Mouse (Mus musculus): ENCODE data around the gene Sdccag8. TPM values are rescaled to one million over a fixed set of nuclear protein-coding genes. Genes with fewer than 3 reads are reported as not detected.

Sdccag8 gene
- total and polyA plus RNA-seq, 2 experiments = 2.3 to 9.5 TPM

- peaks cover 9% of the 10 kb centered on the region; the same call in 1 of the 2 replicates for H3K4me1 ChIP-seq (ENCODE audit: control insufficient read depth, insufficient read depth, low read length)
- no peak for DNase-seq (ENCODE audit: extremely low read depth, low read depth, low spot score)
- no peaks in the 10 kb centered on the region for H3K27me3 ChIP-seq (ENCODE audit: control insufficient read depth, insufficient read depth, low read length)
- no peak overlapping the region for H3K27ac ChIP-seq (replicated peaks; ENCODE audit: insufficient read depth, low read depth, low read length)
- WGBS = 95% methylated on average over 13 of the region's 13 CpGs
- H3K79me2 ChIP-seq (ENCODE audit: control insufficient read depth, insufficient read depth, low read length) = no peaks in the 10 kb centered on the region
- H3K4me3 ChIP-seq (ENCODE audit: insufficient read depth, low read depth, low read length) = no peak overlapping the region
- no peak for TF ChIP-seq CTCF (IDR thresholded peaks at IDR 0.05; ENCODE audit: low read depth, low read length)
- TF ChIP-seq POLR2A (IDR thresholded peaks at IDR 0.05; ENCODE audit: extremely low read depth, insufficient read depth, low read length) = no peak
- H3K9ac ChIP-seq (ENCODE audit: low read depth, low read length) = no peak overlapping the region
- H3K36me3 ChIP-seq (ENCODE audit: control insufficient read depth, insufficient read depth, low read length) = no peaks in the 10 kb centered on the region; the same call in 1 of the 2 replicates
These were observed 197.2 kb downstream of the Sdccag8 start for GRCm38 (mm10) chr1:177011688-177012087.

GRCm38 (mm10) chr1:177012774-177013173 is 198.3 kb downstream of the Sdccag8 start:
- Histone ChIP-seq H3K4me1 (ENCODE audit: control insufficient read depth, insufficient read depth, low read length) (peaks cover 9% of the 10 kb centered on the region; the same call in 1 of the 2 replicates), H3K36me3 (ENCODE audit: control insufficient read depth, insufficient read depth, low read length) (no peaks in the 10 kb centered on the region; the same call in 1 of the 2 replicates), H3K79me2 (ENCODE audit: control insufficient read depth, insufficient read depth, low read length) (no peaks in the 10 kb centered on the region), H3K27me3 (ENCODE audit: control insufficient read depth, insufficient read depth, low read length) (no peaks in the 10 kb centered on the region), H3K27ac (replicated peaks; ENCODE audit: insufficient read depth, low read depth, low read length) (no peak overlapping the region; the same call in 1 of the 2 replicates), H3K4me3 (ENCODE audit: insufficient read depth, low read depth, low read length) (no peak overlapping the region), H3K9ac (ENCODE audit: low read depth, low read length) (no peak overlapping the region)
- no peak for TF ChIP-seq CTCF (IDR thresholded peaks at IDR 0.05; ENCODE audit: low read depth, low read length)
- TF ChIP-seq POLR2A (IDR thresholded peaks at IDR 0.05; ENCODE audit: extremely low read depth, insufficient read depth, low read length) = no peak
- DNase-seq (ENCODE audit: extremely low read depth, low read depth, low spot score) = peak; percentile 18
- 77% methylated on average over 3 of the region's 3 CpGs for WGBS

GRCm38 (mm10) chr1:177013313-177013712 is 198.9 kb downstream of the Sdccag8 start:
- Histone ChIP-seq H3K4me1 (ENCODE audit: control insufficient read depth, insufficient read depth, low read length) (peaks cover 9% of the 10 kb centered on the region; the same call in 1 of the 2 replicates), H3K27ac (replicated peaks; ENCODE audit: insufficient read depth, low read depth, low read length) (no peak overlapping the region; the same call in 1 of the 2 replicates), H3K79me2 (ENCODE audit: control insufficient read depth, insufficient read depth, low read length) (no peaks in the 10 kb centered on the region), H3K27me3 (ENCODE audit: control insufficient read depth, insufficient read depth, low read length) (no peaks in the 10 kb centered on the region), H3K36me3 (ENCODE audit: control insufficient read depth, insufficient read depth, low read length) (no peaks in the 10 kb centered on the region; the same call in 1 of the 2 replicates), H3K9ac (ENCODE audit: low read depth, low read length) (no peak overlapping the region), H3K4me3 (ENCODE audit: insufficient read depth, low read depth, low read length) (no peak overlapping the region)
- TF ChIP-seq POLR2A (IDR thresholded peaks at IDR 0.05; ENCODE audit: extremely low read depth, insufficient read depth, low read length) (no peak), CTCF (IDR thresholded peaks at IDR 0.05; ENCODE audit: low read depth, low read length) (no peak)
- DNase-seq (ENCODE audit: extremely low read depth, low read depth, low spot score) = peak; percentile 94
- 38% methylated on average over 1 of the region's 1 CpGs for WGBS

GRCm38 (mm10) chr1:177013776-177014175 is 199.3 kb downstream of the Sdccag8 start:
- Histone ChIP-seq H3K36me3 (ENCODE audit: control insufficient read depth, insufficient read depth, low read length) (no peaks in the 10 kb centered on the region; the same call in 1 of the 2 replicates), H3K79me2 (ENCODE audit: control insufficient read depth, insufficient read depth, low read length) (no peaks in the 10 kb centered on the region), H3K4me1 (ENCODE audit: control insufficient read depth, insufficient read depth, low read length) (peaks cover 7% of the 10 kb centered on the region; the same call in 1 of the 2 replicates), H3K4me3 (ENCODE audit: insufficient read depth, low read depth, low read length) (no peak overlapping the region), H3K27me3 (ENCODE audit: control insufficient read depth, insufficient read depth, low read length) (no peaks in the 10 kb centered on the region), H3K9ac (ENCODE audit: low read depth, low read length) (no peak overlapping the region), H3K27ac (replicated peaks; ENCODE audit: insufficient read depth, low read depth, low read length) (no peak overlapping the region; the same call in 1 of the 2 replicates)
- no peak for TF ChIP-seq POLR2A (IDR thresholded peaks at IDR 0.05; ENCODE audit: extremely low read depth, insufficient read depth, low read length)
- TF ChIP-seq CTCF (IDR thresholded peaks at IDR 0.05; ENCODE audit: low read depth, low read length) = no peak
- 37% methylated on average over 3 of the region's 3 CpGs for WGBS
- peak; percentile 58 for DNase-seq (ENCODE audit: extremely low read depth, low read depth, low spot score)

- Histone ChIP-seq H3K27ac (replicated peaks; ENCODE audit: insufficient read depth, low read depth, low read length) (no peak overlapping the region), H3K36me3 (ENCODE audit: control insufficient read depth, insufficient read depth, low read length) (no peaks in the 10 kb centered on the region; the same call in 1 of the 2 replicates), H3K4me1 (ENCODE audit: control insufficient read depth, insufficient read depth, low read length) (peaks cover 6% of the 10 kb centered on the region; the same call in 1 of the 2 replicates), H3K4me3 (ENCODE audit: insufficient read depth, low read depth, low read length) (no peak overlapping the region), H3K27me3 (ENCODE audit: control insufficient read depth, insufficient read depth, low read length) (no peaks in the 10 kb centered on the region), H3K9ac (ENCODE audit: low read depth, low read length) (no peak overlapping the region), H3K79me2 (ENCODE audit: control insufficient read depth, insufficient read depth, low read length) (no peaks in the 10 kb centered on the region)
- TF ChIP-seq CTCF (IDR thresholded peaks at IDR 0.05; ENCODE audit: low read depth, low read length) (no peak), POLR2A (IDR thresholded peaks at IDR 0.05; ENCODE audit: extremely low read depth, insufficient read depth, low read length) (no peak)
- 75% methylated on average over 2 of the region's 2 CpGs for WGBS
- peak; percentile 17 for DNase-seq (ENCODE audit: extremely low read depth, low read depth, low spot score)
These were observed 199.9 kb downstream of the Sdccag8 start for GRCm38 (mm10) chr1:177014346-177014745.

GRCm38 (mm10) chr1:177014921-177015439 is 200.5 kb downstream of the Sdccag8 start:
- TF ChIP-seq POLR2A (IDR thresholded peaks at IDR 0.05; ENCODE audit: extremely low read depth, insufficient read depth, low read length) (no peak), CTCF (IDR thresholded peaks at IDR 0.05; ENCODE audit: low read depth, low read length) (no peak)
- Histone ChIP-seq H3K79me2 (ENCODE audit: control insufficient read depth, insufficient read depth, low read length) (no peaks in the 10 kb centered on the region), H3K4me3 (ENCODE audit: insufficient read depth, low read depth, low read length) (no peak overlapping the region), H3K9ac (ENCODE audit: low read depth, low read length) (no peak overlapping the region), H3K4me1 (ENCODE audit: control insufficient read depth, insufficient read depth, low read length) (peaks cover 6% of the 10 kb centered on the region; the same call in 1 of the 2 replicates), H3K27ac (replicated peaks; ENCODE audit: insufficient read depth, low read depth, low read length) (0 out of 2 replicates have a peak overlapping the region, but pooled peaks have one; percentile 5), H3K27me3 (ENCODE audit: control insufficient read depth, insufficient read depth, low read length) (no peaks in the 10 kb centered on the region), H3K36me3 (ENCODE audit: control insufficient read depth, insufficient read depth, low read length) (no peaks in the 10 kb centered on the region; the same call in 1 of the 2 replicates)
- WGBS = 71% methylated on average over 6 of the region's 6 CpGs
- DNase-seq (ENCODE audit: extremely low read depth, low read depth, low spot score) = no peak

All from liver, adult 2 months (tissue).